28 mouse cellular contexts compared by ENCODE assay signal in the genomic region with DNA sequence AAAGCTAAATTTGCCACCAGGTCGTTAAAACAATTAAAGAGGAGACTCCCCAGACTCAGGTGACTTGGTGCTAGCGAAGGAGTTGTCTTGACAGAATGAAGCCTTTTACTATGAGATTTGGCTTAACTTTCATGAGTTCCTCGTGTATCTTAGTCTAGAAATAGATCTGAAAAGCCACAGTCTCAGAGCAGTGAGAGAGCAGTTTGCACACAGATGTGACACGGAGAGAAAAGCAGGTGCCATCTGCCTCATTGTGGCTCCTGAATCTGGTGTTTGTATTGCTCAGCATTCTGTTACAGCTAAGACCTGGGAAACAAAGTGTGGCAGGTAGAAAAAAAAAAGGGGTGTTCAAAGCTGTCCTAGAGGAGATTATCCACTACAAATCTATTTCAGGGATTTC.
DNase-seq lines count a peak whose midpoint lies in the region; ATAC-seq and TF ChIP-seq lines count a peak whose summit lies in the region.
"Had no signal": no experiment of that assay in that cellular context is flagged by ENCODE, and none has a peak within 500 bp of the region (broad histone marks: within the 10 kb centered on the region; RNA-seq: fewer than 3 reads in every experiment).

No protein-coding gene starts in this region.

- H3K27ac ChIP-seq in forebrain, postnatal 0 days (ENCODE audit: low read depth, low read length): no peak overlapping the region
- no peak overlapping the region for H3K27ac ChIP-seq in forebrain, embryonic 15.5 days (replicated peaks)
- 0 out of 2 replicates have a peak overlapping the region, but pooled peaks have one; percentile 27 for H3K27ac ChIP-seq in liver, adult 2 months (replicated peaks; ENCODE audit: insufficient read depth, low read depth, low read length)
- H3K27ac ChIP-seq: embryonic facial prominence, embryonic 13.5 days; embryonic facial prominence, embryonic 15.5 days; forebrain, embryonic 10.5 days; forebrain, embryonic 12.5 days had no signal

- no peak for TF ChIP-seq CTCF in forebrain, postnatal 0 days (IDR thresholded peaks at IDR 0.05; ENCODE audit: low read depth)
- no peak for TF ChIP-seq CTCF in liver, adult 2 months (IDR thresholded peaks at IDR 0.05; ENCODE audit: low read depth, low read length)

- no peak overlapping the region for H3K4me3 ChIP-seq in forebrain, postnatal 0 days (ENCODE audit: low read depth, low read length)
- no peak overlapping the region for H3K4me3 ChIP-seq in forebrain, embryonic 15.5 days
- H3K4me3 ChIP-seq in liver, adult 2 months (ENCODE audit: insufficient read depth, low read depth, low read length): no peak overlapping the region
- H3K4me3 ChIP-seq: embryonic facial prominence, embryonic 13.5 days; embryonic facial prominence, embryonic 15.5 days; erythroblast, embryonic 14.5 days; forebrain, embryonic 10.5 days; forebrain, embryonic 12.5 days had no signal

- no peak overlapping the region for H3K4me2 ChIP-seq in forebrain, postnatal 0 days (ENCODE audit: low read depth)
- no peak overlapping the region for H3K4me2 ChIP-seq in forebrain, embryonic 15.5 days (replicated peaks)
- H3K4me2 ChIP-seq: embryonic facial prominence, embryonic 13.5 days; embryonic facial prominence, embryonic 15.5 days; forebrain, embryonic 12.5 days had no signal

- WGBS in forebrain, postnatal 0 days: 13% methylated on average over 4 of the region's 4 CpGs
- 13% methylated on average over 4 of the region's 4 CpGs for WGBS in forebrain, embryonic 15.5 days
- WGBS in liver, adult 2 months: 57% methylated on average over 4 of the region's 4 CpGs

- H3K36me3 ChIP-seq in forebrain, postnatal 0 days (ENCODE audit: insufficient read depth): no peaks in the 10 kb centered on the region
- H3K36me3 ChIP-seq in forebrain, embryonic 15.5 days: no peaks in the 10 kb centered on the region
- no peaks in the 10 kb centered on the region for H3K36me3 ChIP-seq in liver, adult 2 months (ENCODE audit: control insufficient read depth, insufficient read depth, low read length)
- H3K36me3 ChIP-seq: embryonic facial prominence, embryonic 13.5 days; embryonic facial prominence, embryonic 15.5 days; forebrain, embryonic 10.5 days; forebrain, embryonic 12.5 days; G1E had no signal

- ATAC-seq in forebrain, postnatal 0 days: no peak
- no peak for ATAC-seq in forebrain, embryonic 15.5 days (replicated peaks)
- ATAC-seq: activated CD4-positive, CD25-positive, alpha-beta regulatory T cell, adult 4 months; CD4-positive, CD25-positive, alpha-beta regulatory T cell, adult 4 months; forebrain, embryonic 14.5 days; Patski had no signal

- no peaks in the 10 kb centered on the region for H3K79me2 ChIP-seq in liver, adult 2 months (ENCODE audit: control insufficient read depth, insufficient read depth, low read length)

- H3K27me3 ChIP-seq in forebrain, postnatal 0 days (ENCODE audit: insufficient read depth, low read length): no peaks in the 10 kb centered on the region; the same call in 1 of the 2 replicates
- no peaks in the 10 kb centered on the region for H3K27me3 ChIP-seq in forebrain, embryonic 15.5 days
- no peaks in the 10 kb centered on the region for H3K27me3 ChIP-seq in liver, adult 2 months (ENCODE audit: control insufficient read depth, insufficient read depth, low read length)
- H3K27me3 ChIP-seq: CH12.LX; embryonic facial prominence, embryonic 13.5 days; embryonic facial prominence, embryonic 15.5 days; forebrain, embryonic 12.5 days; Patski had no signal

- no peak overlapping the region for H3K9ac ChIP-seq in forebrain, postnatal 0 days
- no peak overlapping the region for H3K9ac ChIP-seq in forebrain, embryonic 15.5 days (replicated peaks)
- H3K9ac ChIP-seq in liver, adult 2 months (ENCODE audit: low read depth, low read length): no peak overlapping the region
- H3K9ac ChIP-seq: embryonic facial prominence, embryonic 13.5 days; embryonic facial prominence, embryonic 15.5 days; forebrain, embryonic 12.5 days had no signal

- H3K4me1 ChIP-seq in forebrain, postnatal 0 days (ENCODE audit: insufficient read depth): no peaks in the 10 kb centered on the region
- peaks cover 13% of the 10 kb centered on the region; the same call in 1 of the 2 replicates for H3K4me1 ChIP-seq in forebrain, embryonic 15.5 days
- H3K4me1 ChIP-seq in liver, adult 2 months (ENCODE audit: control insufficient read depth, insufficient read depth, low read length): peaks cover 8% of the 10 kb centered on the region; the same call in 1 of the 2 replicates
- H3K4me1 ChIP-seq: embryonic facial prominence, embryonic 13.5 days; embryonic facial prominence, embryonic 15.5 days; forebrain, embryonic 12.5 days had no signal

- DNase-seq in forebrain, postnatal 0 days: peak; percentile 37
- DNase-seq in layer of hippocampus, adult 11-12 months (ENCODE audit: low spot score): peak; percentile 15
- DNase-seq in layer of hippocampus, adult 9-10 months (ENCODE audit: low spot score): no peak
- DNase-seq in liver, adult 2 months (ENCODE audit: extremely low read depth, low read depth, low spot score): no peak
- DNase-seq in liver: no peak
- DNase-seq in brain, adult 2 months (ENCODE audit: low read depth, low spot score): peak; percentile 73
- DNase-seq: adrenal gland, adult 8-10 months; adrenal gland, postnatal 14 days; adrenal gland, postnatal 36 days; B cell, adult 2 months; cerebellum, adult 11 months; cerebellum, adult 8-10 months; cerebellum, adult 9-11 months; cerebellum, postnatal 14 days; cerebellum, postnatal 36 days; embryo, embryonic 11 days had no signal

- TF ChIP-seq POLR2A in liver, adult 2 months (IDR thresholded peaks at IDR 0.05; ENCODE audit: extremely low read depth, insufficient read depth, low read length): no peak

- no peaks in the 10 kb centered on the region for H3K9me3 ChIP-seq in forebrain, postnatal 0 days (ENCODE audit: low read length)
- H3K9me3 ChIP-seq in forebrain, embryonic 15.5 days: no peaks in the 10 kb centered on the region
- H3K9me3 ChIP-seq: embryonic facial prominence, embryonic 13.5 days; embryonic facial prominence, embryonic 15.5 days; forebrain, embryonic 10.5 days; forebrain, embryonic 12.5 days had no signal

Comparison
In these comparisons a context has a peak if more than half of its experiments do, and no peak if none do; other contexts are left out.
1. DNase-seq: peak in forebrain, postnatal 0 days (single experiment), layer of hippocampus, adult 11-12 months (single experiment) and brain, adult 2 months (single experiment); none in layer of hippocampus, adult 9-10 months (single experiment), liver, adult 2 months (single experiment) and liver (single experiment).